Mouse (Mus musculus): Measurements from ENCODE around the gene Wrb.

The Wrb gene

GRCm38 (mm10) chr16:96159091-96159731, 14.0 kb downstream of the Wrb start:
- DNase-seq: peak; percentile 59 to 73

- DNase-seq: no peak
These were observed 14.7 kb downstream of the Wrb start for GRCm38 (mm10) chr16:96159794-96160346.

- peak; percentile 47 to 51 for DNase-seq
These were observed 15.7 kb downstream of the Wrb start for GRCm38 (mm10) chr16:96160927-96161326.

- peak in 1 of 2 experiments; percentile 55 for DNase-seq
These were observed 16.1 kb downstream of the Wrb start for GRCm38 (mm10) chr16:96161336-96161735.

GRCm38 (mm10) chr16:96165723-96166264, 20.6 kb downstream of the Wrb start:
- DNase-seq: peak; percentile 62 to 68

- no peak for DNase-seq
These were observed 23.6 kb downstream of the Wrb start for GRCm38 (mm10) chr16:96168837-96169236.

GRCm38 (mm10) chr16:96173648-96174047, 28.4 kb downstream of the Wrb start:
- no peak for DNase-seq

- DNase-seq: no peak
These were observed 30.2 kb downstream of the Wrb start for GRCm38 (mm10) chr16:96175399-96175798.

- no peak for DNase-seq
These were observed 33.9 kb downstream of the Wrb start for GRCm38 (mm10) chr16:96179156-96179555.

- peak; percentile 30 to 46 for DNase-seq
These were observed 42.4 kb downstream of the Wrb start for GRCm38 (mm10) chr16:96187619-96188018.

- DNase-seq: peak; percentile 100
These were observed 46.6 kb downstream of the Wrb start, which contains the start of gene Lca5l for GRCm38 (mm10) chr16:96191531-96192506. TSS of gene Lca5l (minus strand) at chr16:96192271.

- DNase-seq: peak; percentile 73 to 78
These were observed 54.9 kb downstream of the Wrb start, which contains the start of gene Sh3bgr for GRCm38 (mm10) chr16:96199913-96200701. TSS of gene Sh3bgr (plus strand) at chr16:96200450.

GRCm38 (mm10) chr16:96200702-96201028, 55.5 kb downstream of the Wrb start:
- no peak for DNase-seq

GRCm38 (mm10) chr16:96201485-96202232, 56.5 kb downstream of the Wrb start:
- no peak for DNase-seq

All from cerebellum, adult 18-20 months (tissue).